ENCODE assay signal across 10 mouse cellular contexts in genomic region chr8:88447406-88447805, GRCm38 (mm10).
A peak's percentile ranks its signal among the peaks of the same experiment; 100 is the strongest.
DNase-seq lines count a peak whose midpoint lies in the region; ATAC-seq lines count a peak whose summit lies in the region.
"Had no signal": no experiment of that assay in that cellular context is flagged by ENCODE, and none has a peak within 500 bp of the region (broad histone marks: within the 10 kb centered on the region; RNA-seq: fewer than 3 reads in every experiment).

No protein-coding gene starts in this region.

- H3K4me1 ChIP-seq in embryonic facial prominence, embryonic 10.5 days = peaks cover 31% of the 10 kb centered on the region
- H3K4me1 ChIP-seq in midbrain, embryonic 12.5 days = peaks cover 31% of the 10 kb centered on the region

- H3K27ac ChIP-seq in embryonic facial prominence, embryonic 10.5 days (replicated peaks) = peak overlapping the region; percentile 1; the same call in 1 of the 2 replicates
- 0 out of 2 replicates have a peak overlapping the region, but pooled peaks have one; percentile 8 for H3K27ac ChIP-seq in midbrain, embryonic 12.5 days (replicated peaks)
- H3K27ac ChIP-seq: limb, embryonic 10.5 days had no signal

- no peaks in the 10 kb centered on the region for H3K36me3 ChIP-seq in embryonic facial prominence, embryonic 10.5 days (replicated peaks)
- no peaks in the 10 kb centered on the region for H3K36me3 ChIP-seq in midbrain, embryonic 12.5 days
- H3K36me3 ChIP-seq: G1E; limb, embryonic 10.5 days had no signal

- H3K9ac ChIP-seq in midbrain, embryonic 12.5 days (replicated peaks) = no peak overlapping the region

- no peak overlapping the region for H3K4me3 ChIP-seq in embryonic facial prominence, embryonic 10.5 days
- no peak overlapping the region for H3K4me3 ChIP-seq in midbrain, embryonic 12.5 days
- H3K4me3 ChIP-seq: limb, embryonic 10.5 days had no signal

- DNase-seq in layer of hippocampus, postnatal 10 days (ENCODE audit: low spot score in 2 of 2) = peak; percentile 43 to 52
- no peak for DNase-seq in layer of hippocampus, postnatal 25 days (ENCODE audit: extremely low spot score in 1 of 2, low spot score in 1 of 2)
- peak; percentile 48 to 64 for DNase-seq in adrenal gland, postnatal 36 days
- DNase-seq in embryonic facial prominence, embryonic 10.5 days (ENCODE audit: low spot score) = no peak
- no peak for DNase-seq in urinary bladder, adult 18-20 months (ENCODE audit: low spot score in 2 of 2)
- DNase-seq in thymus, postnatal 25 days = no peak

- no peak for ATAC-seq in midbrain, embryonic 12.5 days (ENCODE audit: low FRiP score, low read depth)
- no peak for ATAC-seq in inflammation-experienced regulatory T-cells, adult 6 months

- WGBS in embryonic facial prominence, embryonic 10.5 days = 52% methylated on average over 6 of the region's 6 CpGs
- WGBS in midbrain, embryonic 12.5 days = 54% methylated on average over 6 of the region's 6 CpGs

- H3K9me3 ChIP-seq in embryonic facial prominence, embryonic 10.5 days = no peaks in the 10 kb centered on the region
- no peaks in the 10 kb centered on the region for H3K9me3 ChIP-seq in midbrain, embryonic 12.5 days
- H3K9me3 ChIP-seq: G1E; limb, embryonic 10.5 days had no signal

- peaks cover 60% of the 10 kb centered on the region for H3K27me3 ChIP-seq in embryonic facial prominence, embryonic 10.5 days (replicated peaks; ENCODE audit: low read depth, poor library complexity, severe bottlenecking)
- H3K27me3 ChIP-seq in midbrain, embryonic 12.5 days = peaks cover 38% of the 10 kb centered on the region

- no peak overlapping the region for H3K4me2 ChIP-seq in midbrain, embryonic 12.5 days (replicated peaks)

Comparison
In these comparisons a context has a peak if more than half of its experiments do, and no peak if none do; other contexts are left out.
1. DNase-seq: peak in layer of hippocampus, postnatal 10 days (2 of 2) and adrenal gland, postnatal 36 days (2 of 2); none in layer of hippocampus, postnatal 25 days (0 of 2), embryonic facial prominence, embryonic 10.5 days (single experiment), urinary bladder, adult 18-20 months (0 of 2) and thymus, postnatal 25 days (single experiment).